17 mouse cellular contexts compared by ENCODE assay signal in the genomic region with DNA sequence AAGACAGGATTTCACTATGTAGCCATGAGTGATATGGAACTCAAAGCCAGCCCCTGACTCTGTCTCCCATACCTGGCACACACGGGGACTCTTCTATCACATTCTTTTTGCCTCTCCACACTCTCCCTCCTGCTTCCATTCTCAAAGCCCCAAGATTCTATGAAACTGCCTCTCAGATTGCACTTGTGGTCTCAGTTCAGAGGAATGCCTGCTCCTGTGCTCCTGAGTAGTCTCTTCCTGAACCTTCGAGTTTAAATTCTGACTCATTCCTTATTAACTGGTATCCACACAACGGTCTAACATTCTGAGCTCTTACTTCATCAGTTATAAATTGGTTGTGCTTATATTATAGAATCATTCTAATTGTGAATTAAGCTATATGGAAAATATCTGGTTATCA.
"Had no signal": no experiment of that assay in that cellular context is flagged by ENCODE, and none has a peak within 500 bp of the region (broad histone marks: within the 10 kb centered on the region; RNA-seq: fewer than 3 reads in every experiment).

No protein-coding gene starts in this region.

- H3K27ac ChIP-seq: midbrain, embryonic 10.5 days; midbrain, embryonic 12.5 days; neural tube, embryonic 13.5 days; neural tube, embryonic 15.5 days; stomach, embryonic 15.5 days; stomach, postnatal 0 days had no signal

- ATAC-seq: midbrain, embryonic 16.5 days had no signal

- H3K9me3 ChIP-seq: midbrain, embryonic 10.5 days; midbrain, embryonic 12.5 days; neural tube, embryonic 13.5 days; neural tube, embryonic 15.5 days; stomach, embryonic 15.5 days had no signal

- H3K36me3 ChIP-seq: midbrain, embryonic 10.5 days; midbrain, embryonic 12.5 days; neural tube, embryonic 13.5 days; neural tube, embryonic 15.5 days; stomach, embryonic 15.5 days had no signal

- DNase-seq: lung, adult 18-20 months; lung, embryonic 14.5 days; lung, postnatal 4 days; midbrain, embryonic 14.5 days; retina, postnatal 1 day; right cerebral cortex, postnatal 14 days; thymus, adult 2 months; thymus, postnatal 25 days; thymus, postnatal 4 days had no signal

- H3K4me3 ChIP-seq: midbrain, embryonic 10.5 days; midbrain, embryonic 12.5 days; myocyte; neural tube, embryonic 13.5 days; neural tube, embryonic 15.5 days; stomach, embryonic 15.5 days had no signal

- H3K27me3 ChIP-seq: midbrain, embryonic 12.5 days; neural tube, embryonic 13.5 days; neural tube, embryonic 15.5 days; stomach, embryonic 15.5 days had no signal

- H3K4me2 ChIP-seq: lung, embryonic 14.5 days; midbrain, embryonic 12.5 days; neural tube, embryonic 13.5 days; neural tube, embryonic 15.5 days; stomach, embryonic 15.5 days had no signal

- H3K9ac ChIP-seq: lung, embryonic 14.5 days; midbrain, embryonic 12.5 days; neural tube, embryonic 13.5 days; neural tube, embryonic 15.5 days; stomach, embryonic 15.5 days had no signal

- H3K4me1 ChIP-seq: neural tube, embryonic 13.5 days; neural tube, embryonic 15.5 days; stomach, embryonic 15.5 days had no signal
